Mouse (Mus musculus) liver, adult 2 months (tissue): ENCODE data around the gene Odf2. TPM values are rescaled to one million over a fixed set of nuclear protein-coding genes. Genes with fewer than 3 reads are reported as not detected.

ENCODE experiments used
- DNase-seq: peaks from one replicate; pipeline ENCODE4 v3.0.0-alpha.2; 2011; ENCODE audit warnings: low read depth, low spot score; ENCODE audit errors: extremely low read depth
- H3K27ac ChIP-seq: fragments of 200-500 bp; replicated peaks from 2 replicates; pipeline ENCODE4 v1.5.1; 2012; ENCODE audit warnings: low read depth, mild to moderate bottlenecking, control low read depth, inconsistent platforms, low read length; ENCODE audit not compliant: insufficient read depth
- H3K27me3 ChIP-seq: fragments of 200-500 bp; 2 replicates; pipeline ENCODE4 v1.6.1; 2012; ENCODE audit warnings: mild to moderate bottlenecking, moderate library complexity, low read length, inconsistent platforms; ENCODE audit not compliant: control insufficient read depth, insufficient read depth
- H3K36me3 ChIP-seq: fragments of 200-500 bp; 2 replicates; pipeline ENCODE4 v1.6.1; 2012; ENCODE audit warnings: low read length, inconsistent platforms; ENCODE audit not compliant: control insufficient read depth, insufficient read depth
- H3K4me1 ChIP-seq: fragments of 200-500 bp; 2 replicates; pipeline ENCODE4 v1.6.1; 2011; ENCODE audit warnings: low read length; ENCODE audit not compliant: control insufficient read depth, insufficient read depth
- H3K4me3 ChIP-seq: fragments of 200-500 bp; 2 replicates; pipeline ENCODE4 v1.5.1; 2011; ENCODE audit warnings: low read depth, mild to moderate bottlenecking, control low read depth, low read length, moderate library complexity; ENCODE audit not compliant: insufficient read depth
- H3K79me2 ChIP-seq: fragments of 200-500 bp; 2 replicates; pipeline ENCODE4 v1.6.1; 2012; ENCODE audit warnings: inconsistent platforms, mild to moderate bottlenecking, low read length, moderate library complexity; ENCODE audit not compliant: control insufficient read depth, insufficient read depth
- H3K9ac ChIP-seq: fragments of 200-500 bp; 2 replicates; pipeline ENCODE4 v1.6.1; 2012; ENCODE audit warnings: low read depth, mild to moderate bottlenecking, control low read depth, inconsistent platforms, low read length
- CTCF ChIP-seq: fragments of 200-500 bp; IDR thresholded peaks from 2 replicates; pipeline ENCODE4 v1.5.1; 2011; ENCODE audit warnings: low read depth, low read length, control low read depth
- POLR2A ChIP-seq: fragments of 200-500 bp; IDR thresholded peaks from 2 replicates; pipeline ENCODE4 v1.6.1; 2011; ENCODE audit warnings: low read length, control low read depth; ENCODE audit not compliant: insufficient read depth; ENCODE audit errors: extremely low read depth
- WGBS: fragments of 180-500 bp; shearing (Covaris S2); methylation state at CpG from one replicate; pipeline ENCODE4 v1.1.7; 2018; 5-methylcytosine and 5-hydroxymethylcytosine counted together
- polyA plus RNA-seq: library from polyadenylated mRNA; depleted of rRNA; stranded (reverse); fragments of >200 nt; gene quantifications from 2 replicates; pipeline ENCODE4 v1.2.3, GENCODE M21; 2012
- total RNA-seq: library from RNA; depleted of rRNA; stranded (reverse); fragments of >200 nt; gene quantifications from 2 replicates; pipeline ENCODE4 v1.2.3, GENCODE M21; 2014

The Odf2 gene
- total and polyA plus RNA-seq, 2 experiments = 6.4 to 7.0 TPM

DNA sequence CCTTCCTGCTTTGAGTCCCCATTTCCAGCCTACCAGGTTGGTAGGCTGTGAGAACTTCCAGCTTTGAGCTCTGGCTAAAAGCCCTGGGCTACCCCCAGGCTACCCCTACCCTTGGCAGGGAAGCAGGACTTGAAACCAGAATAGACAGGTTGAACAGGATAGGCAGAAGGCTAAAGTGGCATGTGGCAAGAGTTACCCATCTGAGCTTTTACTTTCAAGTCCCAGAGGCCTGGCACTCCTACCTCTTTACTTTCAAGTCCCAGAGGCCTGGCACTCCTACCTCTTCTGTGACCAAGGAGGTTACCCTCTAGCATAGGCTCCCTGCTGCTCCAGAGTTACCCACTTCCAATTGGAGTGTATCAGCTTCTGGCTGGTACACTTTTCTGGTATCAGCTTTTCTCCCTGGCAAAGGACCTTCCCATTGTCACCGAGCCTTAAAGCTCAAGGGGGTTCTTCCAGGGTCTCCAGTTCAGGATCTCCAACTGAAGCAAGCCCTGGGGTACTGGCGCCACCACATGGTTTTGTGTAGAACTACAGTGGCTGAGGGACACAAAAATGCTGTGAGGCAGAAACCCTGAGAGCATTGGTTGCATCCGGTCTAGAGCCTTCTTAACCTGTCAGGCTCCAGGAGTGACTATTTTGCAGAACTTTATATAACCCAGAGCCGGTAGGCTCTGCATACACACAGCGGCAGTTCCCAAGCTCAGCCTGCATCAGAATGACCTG lies 30.1 kb upstream of the Odf2 start:
- no peak for TF ChIP-seq POLR2A
- TF ChIP-seq CTCF = peak; percentile 56
- WGBS = 12% methylated on average over 5 of the region's 5 CpGs
- no peaks in the 10 kb centered on the region for H3K27me3 ChIP-seq
- no peaks in the 10 kb centered on the region for H3K79me2 ChIP-seq
- no peak overlapping the region for H3K27ac ChIP-seq
- no peaks in the 10 kb centered on the region for H3K4me1 ChIP-seq
- peak; percentile 2 for DNase-seq
- H3K4me3 ChIP-seq = no peak overlapping the region
- H3K36me3 ChIP-seq = no peaks in the 10 kb centered on the region
- H3K9ac ChIP-seq = no peak overlapping the region

DNA sequence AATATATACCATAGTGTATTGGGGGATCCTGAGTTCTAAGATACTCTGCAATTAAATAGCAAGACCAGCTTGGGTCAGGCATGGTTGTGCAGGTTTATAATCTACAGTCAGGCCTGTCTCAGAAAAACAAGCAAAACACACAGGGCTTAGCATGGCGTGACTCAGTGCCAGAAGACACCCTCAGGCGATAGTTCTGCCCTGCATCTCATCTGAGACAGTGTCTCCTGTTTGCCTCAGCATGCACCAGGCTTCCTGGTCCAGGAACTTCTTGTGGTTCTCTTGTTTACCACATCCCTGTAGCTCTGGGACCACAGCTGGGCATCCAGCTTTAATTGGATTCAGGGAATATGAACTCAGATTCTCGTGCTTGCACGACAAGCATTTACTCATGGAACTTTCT lies 23.9 kb upstream of the Odf2 start:
- TF ChIP-seq POLR2A (no peak), CTCF (no peak)
- WGBS = 85% methylated on average over 4 of the region's 4 CpGs
- Histone ChIP-seq H3K4me1 (peaks cover 2% of the 10 kb centered on the region; the same call in 1 of the 2 replicates), H3K27ac (no peak overlapping the region), H3K79me2 (no peaks in the 10 kb centered on the region), H3K4me3 (no peak overlapping the region), H3K9ac (no peak overlapping the region), H3K27me3 (no peaks in the 10 kb centered on the region), H3K36me3 (no peaks in the 10 kb centered on the region)
- DNase-seq = no peak

DNA sequence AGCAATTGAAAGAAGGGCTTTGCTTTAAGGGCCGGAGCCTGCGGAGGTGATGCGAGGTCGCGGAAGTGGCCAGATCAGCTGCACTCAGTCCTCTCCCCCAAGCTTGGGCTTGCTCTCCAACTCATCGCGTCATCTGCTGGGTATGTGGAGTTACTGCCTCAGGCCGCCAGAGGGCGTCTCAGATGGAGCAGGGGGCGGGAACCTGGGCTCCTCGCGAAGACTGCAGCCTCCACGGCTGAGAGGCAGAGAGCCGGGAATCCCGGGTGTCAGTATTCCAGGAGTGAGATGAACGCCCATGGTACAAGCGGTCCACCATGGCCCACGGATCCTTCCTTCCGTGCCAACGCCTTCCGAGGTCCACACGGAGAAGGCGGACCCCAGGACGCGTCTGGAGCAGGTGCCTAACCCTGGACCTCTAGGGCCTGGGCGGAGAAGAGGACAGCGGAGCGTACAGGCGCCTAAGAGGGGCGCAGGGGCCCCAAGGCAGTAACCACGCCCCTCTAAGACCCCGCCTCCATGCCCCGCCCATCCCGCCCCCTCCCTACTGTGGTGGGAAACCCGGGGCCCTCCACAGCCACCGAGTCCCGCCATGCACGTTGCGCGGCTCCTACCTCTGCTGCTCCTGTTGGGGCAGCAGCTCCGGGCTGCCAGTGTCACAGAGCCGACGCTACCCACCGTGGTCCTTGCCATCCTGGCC lies 19.9 kb upstream of the Odf2 start, which contains the start of gene Cercam:
Gene Cercam, plus strand, starts transcription at position 216 of the 697 bp plus-strand sequence.
- TF ChIP-seq POLR2A (no peak), CTCF (peak; percentile 94)
- peaks cover 2% of the 10 kb centered on the region; the same call in 1 of the 2 replicates for H3K4me1 ChIP-seq
- no peaks in the 10 kb centered on the region for H3K27me3 ChIP-seq
- no peaks in the 10 kb centered on the region for H3K79me2 ChIP-seq
- H3K4me3 ChIP-seq = peak within 1 kb of the TSS; percentile 62
- H3K27ac ChIP-seq = no peak within 1 kb of the TSS
- DNase-seq = peak; percentile 34
- WGBS = under 1% methylated on average over 44 of the region's 44 CpGs
- no peaks in the 10 kb centered on the region for H3K36me3 ChIP-seq
- H3K9ac ChIP-seq = peak within 1 kb of the TSS; percentile 35

DNA sequence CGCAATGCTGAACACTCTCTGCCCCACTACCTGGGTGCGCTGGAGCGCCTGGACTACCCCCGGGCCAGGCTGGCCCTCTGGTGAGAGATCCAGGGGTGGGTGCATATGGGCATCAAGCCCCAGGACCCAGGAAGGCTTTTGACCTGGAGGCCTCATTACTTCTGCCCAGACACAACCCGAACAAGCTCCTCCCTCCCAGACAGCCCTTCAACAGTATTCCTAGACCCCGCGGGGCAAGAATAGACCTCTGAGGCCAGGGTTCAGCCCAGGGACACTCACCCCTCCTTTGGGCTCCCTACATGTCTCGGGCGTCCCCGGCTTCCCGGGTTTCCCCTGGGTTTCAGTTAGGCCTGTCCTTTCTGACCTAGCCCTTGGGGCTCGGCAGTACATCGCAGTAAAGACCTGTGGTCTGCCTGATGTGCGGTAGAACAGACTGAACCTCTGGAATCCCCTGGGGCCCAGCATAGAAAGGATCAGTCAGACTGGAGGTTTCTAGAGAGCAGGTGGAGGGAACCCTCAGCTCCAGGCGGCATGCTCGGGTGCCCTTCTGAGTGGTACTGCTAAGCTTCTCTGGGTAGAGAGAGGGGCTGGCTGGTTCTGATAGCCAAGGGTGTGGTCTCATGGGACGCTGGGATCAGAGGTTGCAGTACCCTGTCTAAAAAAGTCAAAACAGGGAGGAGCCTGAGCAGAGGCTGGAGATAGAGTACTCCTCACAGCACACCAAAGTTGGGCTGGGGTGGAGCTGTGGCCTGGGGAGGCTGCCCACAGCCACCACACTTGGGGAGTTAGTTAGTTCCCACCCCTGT lies 19.2 kb upstream of the Odf2 start:
- H3K27me3 ChIP-seq = no peaks in the 10 kb centered on the region
- peaks cover 2% of the 10 kb centered on the region; the same call in 1 of the 2 replicates for H3K4me1 ChIP-seq
- no peak overlapping the region for H3K27ac ChIP-seq
- H3K79me2 ChIP-seq = no peaks in the 10 kb centered on the region
- TF ChIP-seq POLR2A (no peak), CTCF (no peak)
- no peak for DNase-seq
- peak overlapping the region; percentile 35; the same call in 1 of the 2 replicates for H3K9ac ChIP-seq
- 31% methylated on average over 17 of the region's 17 CpGs for WGBS
- H3K36me3 ChIP-seq = no peaks in the 10 kb centered on the region
- H3K4me3 ChIP-seq = peak overlapping the region; percentile 62

DNA sequence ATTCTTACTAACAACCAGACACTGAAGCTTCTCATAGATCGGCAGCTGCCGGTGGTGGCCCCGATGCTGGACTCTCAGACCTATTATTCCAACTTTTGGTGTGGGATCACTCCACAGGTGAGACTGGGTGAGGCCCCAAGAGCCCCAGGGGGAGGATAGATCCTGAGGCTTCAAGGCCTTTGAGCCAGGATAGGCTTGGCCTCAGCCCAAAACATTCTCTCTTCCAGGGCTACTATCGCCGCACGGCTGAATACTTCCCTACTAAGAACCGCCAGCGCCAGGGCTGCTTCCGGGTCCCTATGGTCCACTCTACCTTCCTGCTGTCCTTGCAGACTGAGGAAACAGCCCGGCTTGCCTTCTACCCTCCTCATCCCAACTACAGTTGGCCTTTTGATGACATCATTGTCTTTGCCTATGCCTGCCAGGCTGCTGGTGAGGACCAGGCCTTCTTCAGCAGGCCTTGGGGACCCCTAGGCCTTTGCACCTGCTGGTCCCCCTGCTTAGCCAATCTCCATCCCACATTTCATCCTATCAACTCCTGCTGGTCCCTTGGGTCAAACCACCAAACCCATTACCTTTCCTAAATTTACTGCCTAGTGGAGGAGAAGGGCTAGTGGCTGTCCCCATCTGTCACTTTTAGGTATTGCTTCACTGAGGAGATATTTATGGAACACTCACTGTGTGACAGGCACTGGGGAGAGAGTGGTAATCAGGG lies 16.3 kb upstream of the Odf2 start:
- Histone ChIP-seq H3K9ac (no peak overlapping the region), H3K27me3 (no peaks in the 10 kb centered on the region), H3K4me3 (no peak overlapping the region), H3K4me1 (peaks cover 2% of the 10 kb centered on the region; the same call in 1 of the 2 replicates), H3K27ac (no peak overlapping the region), H3K79me2 (no peaks in the 10 kb centered on the region), H3K36me3 (no peaks in the 10 kb centered on the region)
- WGBS = 91% methylated on average over 10 of the region's 10 CpGs
- TF ChIP-seq POLR2A (no peak), CTCF (no peak)
- no peak for DNase-seq
